Mouse (Mus musculus) midbrain, embryonic 11.5 days (tissue): ENCODE data around the gene Smg5. TPM values are rescaled to one million over a fixed set of nuclear protein-coding genes. Genes with fewer than 3 reads are reported as not detected.
A peak's percentile ranks its signal among the peaks of the same experiment; 100 is the strongest.
"Not testable (repeated sequence)": the region's sequence is repeated elsewhere in the genome, so short reads cannot be mapped to it uniquely, and the experiment has no call there.

Experiments used
- ATAC-seq: fragments of 200-750 bp; cut with Nextera tagmentation; 2 replicates; pipeline ENCODE4 v1.8.0; 2017; ENCODE audit warnings: moderate TSS enrichment, moderate library complexity; ENCODE audit not compliant: low FRiP score
- DNase-seq: peaks from one replicate; pipeline ENCODE4 v3.0.0; 2015; ENCODE audit warnings: low spot score; ENCODE audit errors: missing footprints
- H3K27ac ChIP-seq: fragments of 300-500 bp; sonication (generic); 2 replicates; pipeline ENCODE4 v1.5.1; 2014; ENCODE audit warnings: low read depth, low read length
- H3K27me3 ChIP-seq: fragments of 300-500 bp; sonication (generic); 2 replicates; pipeline ENCODE4 v1.6.1; 2014; ENCODE audit warnings: mild to moderate bottlenecking, low read length, moderate library complexity, mixed read lengths; ENCODE audit not compliant: control insufficient read depth, insufficient read depth
- H3K36me3 ChIP-seq: fragments of 300-500 bp; sonication (generic); 2 replicates; pipeline ENCODE4 v1.6.1; 2014; ENCODE audit warnings: mild to moderate bottlenecking, low read length, moderate library complexity, mixed read lengths; ENCODE audit not compliant: control insufficient read depth, insufficient read depth
- H3K4me1 ChIP-seq: fragments of 300-500 bp; sonication (generic); 2 replicates; pipeline ENCODE4 v1.6.1; 2014; ENCODE audit warnings: low read length; ENCODE audit not compliant: control insufficient read depth, insufficient read depth
- H3K4me2 ChIP-seq: fragments of 300-500 bp; sonication (generic); 2 replicates; pipeline ENCODE4 v1.6.1; 2014; ENCODE audit warnings: mild to moderate bottlenecking, moderate library complexity
- H3K4me3 ChIP-seq: fragments of 300-500 bp; sonication (generic); 2 replicates; pipeline ENCODE4 v1.5.1; 2014; ENCODE audit warnings: low read depth, low read length
- H3K9ac ChIP-seq: fragments of 300-500 bp; sonication (generic); 2 replicates; pipeline ENCODE4 v1.6.1; 2014; ENCODE audit warnings: low read length
- H3K9me3 ChIP-seq: fragments of 300-500 bp; sonication (generic); 2 replicates; pipeline ENCODE4 v1.6.1; 2016; ENCODE audit warnings: low read length; ENCODE audit not compliant: control insufficient read depth
- WGBS: fragments of 180-500 bp; shearing (Covaris S2); extraction: QIAGEN DNeasy Blood & Tissue Kit; methylation state at CpG from one replicate; pipeline ENCODE4 v1.1.7; 2014; 5-methylcytosine and 5-hydroxymethylcytosine counted together
- polyA plus RNA-seq: library from polyadenylated mRNA; unstranded; fragments of >200 nt; fragmentation: Nextera tagmentation; extraction: Ambion mirVana; gene quantifications from 2 replicates; pipeline ENCODE4 v1.2.1, GENCODE M21; 2014

Smg5 gene
- polyA plus RNA-seq, 1 experiment from 2014 or later: 46.8 TPM

GRCm38 (mm10) chr3:88364337-88364736, 28.3 kb downstream of the Smg5 start, which contains the start of gene Paqr6:
Paqr6 (plus strand) TSS chr3:88364584.
- H3K9ac ChIP-seq: no peak within 1 kb of the TSS
- WGBS: 1% methylated on average over 16 of the region's 16 CpGs
- ATAC-seq (no peak), DNase-seq (no peak)
- peaks cover 14% of the 10 kb centered on the region for H3K27me3 ChIP-seq
- no peaks in the 10 kb centered on the region for H3K9me3 ChIP-seq
- H3K4me2 ChIP-seq: no peak within 1 kb of the TSS
- H3K36me3 ChIP-seq: peaks cover 21% of the 10 kb centered on the region
- H3K4me1 ChIP-seq: no peaks in the 10 kb centered on the region
- H3K4me3 ChIP-seq: no peak within 1 kb of the TSS
- no peak within 1 kb of the TSS for H3K27ac ChIP-seq

DNA sequence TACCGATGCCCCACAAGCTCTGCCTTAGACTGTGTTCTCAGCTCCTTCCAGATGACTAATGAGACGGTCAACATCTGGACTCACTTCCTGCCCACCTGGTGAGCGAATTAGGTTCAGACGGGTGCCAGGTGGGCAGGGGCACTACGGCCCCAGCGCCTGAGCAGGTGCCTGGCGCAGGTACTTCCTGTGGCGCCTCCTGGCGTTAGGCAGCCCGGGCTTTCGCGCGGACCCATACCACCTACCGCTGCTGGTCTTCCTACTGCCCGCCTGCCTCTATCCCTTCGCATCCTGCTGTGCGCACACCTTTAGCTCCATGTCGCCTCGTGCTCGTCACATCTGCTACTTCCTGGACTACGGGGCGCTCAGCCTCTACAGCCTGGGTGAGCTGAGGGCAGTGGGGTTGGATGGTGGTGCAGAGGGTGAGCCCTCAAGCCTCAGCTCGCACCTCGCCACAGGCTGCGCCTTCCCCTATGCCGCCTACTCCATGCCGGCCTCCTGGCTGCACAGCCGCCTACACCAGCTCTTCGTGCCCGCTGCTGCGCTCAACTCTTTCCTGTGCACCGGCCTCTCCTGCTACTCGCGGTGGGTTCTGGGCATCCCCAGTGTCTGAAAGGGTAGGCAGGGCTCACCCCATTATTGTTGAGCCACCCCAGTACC, 29.8 kb downstream of the Smg5 start:
- Histone ChIP-seq H3K4me2 (no peak overlapping the region), H3K4me3 (no peak overlapping the region), H3K4me1 (no peaks in the 10 kb centered on the region), H3K9ac (no peak overlapping the region), H3K27ac (no peak overlapping the region), H3K9me3 (peaks cover 2% of the 10 kb centered on the region; the same call in 1 of the 2 replicates), H3K36me3 (peaks cover 8% of the 10 kb centered on the region), H3K27me3 (peaks cover 14% of the 10 kb centered on the region)
- DNase-seq (no peak), ATAC-seq (no peak)
- 42% methylated on average over 34 of the region's 34 CpGs for WGBS

GRCm38 (mm10) chr3:88366830-88367428, 30.9 kb downstream of the Smg5 start:
- WGBS: 5% methylated on average over 18 of the region's 22 CpGs
- Histone ChIP-seq H3K4me2 (peak overlapping the region; percentile 28; the same call in 1 of the 2 replicates), H3K9ac (peak overlapping the region; percentile 38; the same call in 1 of the 2 replicates), H3K27me3 (peaks cover 14% of the 10 kb centered on the region)
- H3K36me3 ChIP-seq, H3K9me3 ChIP-seq, DNase-seq, H3K4me1 ChIP-seq, H3K4me3 ChIP-seq, H3K27ac ChIP-seq: not testable (repeated sequence)
- ATAC-seq: peak; percentile 76

DNA sequence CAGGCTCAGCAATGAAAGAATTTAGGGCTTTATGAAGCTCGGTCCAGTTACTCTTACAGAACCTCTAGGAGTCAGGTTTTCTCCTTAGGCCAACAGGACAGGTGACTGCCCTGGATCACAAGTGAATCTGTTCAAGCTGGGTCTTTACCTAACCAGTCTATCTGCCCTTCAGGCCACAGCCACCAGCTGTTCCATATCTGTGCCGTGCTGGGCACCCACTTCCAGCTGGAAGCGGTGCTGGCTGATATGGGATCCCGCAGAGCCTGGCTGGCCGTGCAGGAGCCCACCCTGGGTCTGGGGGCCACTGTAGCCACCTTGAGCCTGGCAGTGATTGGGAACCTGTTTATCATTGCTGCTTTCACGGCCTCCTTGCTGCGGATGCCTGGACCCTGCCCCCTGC, 31.5 kb downstream of the Smg5 start:
- peaks cover 14% of the 10 kb centered on the region for H3K27me3 ChIP-seq
- H3K9ac ChIP-seq, DNase-seq, H3K4me3 ChIP-seq, H3K4me2 ChIP-seq, H3K36me3 ChIP-seq, H3K27ac ChIP-seq, H3K4me1 ChIP-seq, H3K9me3 ChIP-seq: not testable (repeated sequence)
- WGBS: 38% methylated on average over 3 of the region's 7 CpGs
- ATAC-seq: peak; percentile 24; the same call in 1 of the 2 replicates

GRCm38 (mm10) chr3:88368511-88368910, 32.5 kb downstream of the Smg5 start:
- not testable (repeated sequence) for H3K9ac ChIP-seq, H3K9me3 ChIP-seq, H3K4me3 ChIP-seq, H3K4me1 ChIP-seq, H3K4me2 ChIP-seq, DNase-seq, H3K36me3 ChIP-seq, H3K27ac ChIP-seq, ATAC-seq
- H3K27me3 ChIP-seq: peaks cover 14% of the 10 kb centered on the region
- 89% methylated on average over 7 of the region's 7 CpGs for WGBS

DNA sequence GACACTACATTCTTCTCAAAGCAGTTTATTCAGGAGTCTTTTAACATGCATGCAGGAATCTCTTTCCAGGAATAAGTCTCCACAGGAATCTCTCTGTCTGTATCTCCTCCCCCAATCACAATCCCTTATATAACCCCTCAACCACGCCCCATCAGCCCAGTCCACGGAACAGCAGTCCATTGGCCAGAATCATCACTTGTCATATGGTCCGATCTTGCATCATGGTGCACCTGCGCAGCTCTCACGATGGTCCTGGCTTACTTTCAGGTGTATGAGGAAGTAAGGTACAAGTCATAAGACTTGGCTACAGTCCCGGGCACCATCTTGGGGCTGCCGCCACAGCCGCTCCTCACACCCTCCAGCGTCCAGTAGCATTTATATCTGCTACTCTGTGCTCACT, 36.6 kb downstream of the Smg5 start, which contains the start of gene Bglap3:
Gene Bglap3 (minus strand): TSS at position 101 of the 400 bp plus-strand sequence.
- H3K4me3 ChIP-seq, H3K4me2 ChIP-seq, ATAC-seq, H3K36me3 ChIP-seq, H3K9ac ChIP-seq, DNase-seq, H3K9me3 ChIP-seq, H3K27me3 ChIP-seq, H3K27ac ChIP-seq, H3K4me1 ChIP-seq: not testable (repeated sequence)
- WGBS: 91% methylated on average over 9 of the region's 9 CpGs

DNA sequence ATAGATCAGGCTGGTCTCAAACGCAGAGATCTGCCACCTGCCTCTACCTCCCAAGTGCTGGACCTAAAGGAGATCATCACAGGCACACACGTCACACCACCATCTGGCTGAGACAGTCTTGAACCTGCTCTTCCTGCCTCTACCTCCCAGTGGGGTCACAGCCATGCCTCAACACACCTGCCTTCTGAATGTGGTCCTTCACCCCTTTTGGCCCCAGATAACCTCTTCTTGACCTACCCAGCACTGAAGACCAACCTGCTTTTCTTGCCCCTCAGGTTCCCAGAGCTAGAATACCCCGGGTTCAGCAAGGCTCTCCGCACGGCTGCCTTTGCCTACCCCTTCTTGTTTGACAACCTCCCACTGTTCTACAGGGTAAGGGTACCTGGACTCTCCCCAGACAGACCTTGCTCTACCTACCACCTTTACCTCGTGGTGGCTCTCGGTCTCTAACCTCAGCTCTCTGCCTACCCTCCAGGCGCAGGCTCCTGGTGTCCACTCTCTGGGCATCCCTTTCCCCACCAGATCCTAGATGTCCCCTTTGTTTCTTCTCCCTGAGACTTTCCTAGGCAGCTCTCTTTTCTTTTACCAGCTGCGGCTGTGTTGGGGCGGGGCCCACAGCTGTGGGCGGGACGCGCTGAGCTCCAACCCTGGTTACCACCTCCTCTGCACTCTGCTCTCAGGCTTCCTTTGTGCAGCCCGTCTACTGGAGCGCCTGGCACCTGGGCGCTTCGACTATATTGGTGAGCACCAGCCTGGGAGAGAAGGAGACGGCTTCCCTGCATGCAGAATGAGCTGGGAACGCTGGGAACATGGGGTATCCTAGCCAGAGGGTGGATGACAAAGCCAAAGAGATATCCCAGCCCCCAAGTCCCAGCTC, 39.9 kb downstream of the Smg5 start:
- not testable (repeated sequence) for H3K27me3 ChIP-seq, H3K27ac ChIP-seq, H3K9me3 ChIP-seq, H3K4me3 ChIP-seq, H3K36me3 ChIP-seq, H3K4me2 ChIP-seq, H3K4me1 ChIP-seq
- WGBS: 10% methylated on average over 17 of the region's 19 CpGs
- ATAC-seq (peak; percentile 84), DNase-seq (peak; percentile 90)
- H3K9ac ChIP-seq: 0 out of 2 replicates have a peak overlapping the region, but pooled peaks have one; percentile 2

GRCm38 (mm10) chr3:88376644-88377043, 40.6 kb downstream of the Smg5 start:
- not testable (repeated sequence) for DNase-seq, H3K9me3 ChIP-seq, H3K9ac ChIP-seq, H3K4me3 ChIP-seq, H3K27me3 ChIP-seq, H3K36me3 ChIP-seq, H3K4me1 ChIP-seq, H3K27ac ChIP-seq, H3K4me2 ChIP-seq
- WGBS: 23% methylated on average over 5 of the region's 7 CpGs
- ATAC-seq: peak; percentile 25; the same call in 1 of the 2 replicates
